Mouse (Mus musculus) liver, adult 2 months (tissue): ENCODE measurements at regions not wholly inside any gene's neighbourhood (a gene's known extent, or its start where the extent isn't known, plus 50 kb on each side); places are given as distances from the start of the nearest gene placed in this dataset.

ENCODE experiments used
- CTCF ChIP-seq: fragments of 200-500 bp; IDR thresholded peaks from 2 replicates; pipeline ENCODE4 v1.5.1; 2011; ENCODE audit warnings: low read depth, low read length, control low read depth
- POLR2A ChIP-seq: fragments of 200-500 bp; IDR thresholded peaks from 2 replicates; pipeline ENCODE4 v1.6.1; 2011; ENCODE audit warnings: low read length, control low read depth; ENCODE audit not compliant: insufficient read depth; ENCODE audit errors: extremely low read depth

GRCm38 (mm10) chr8:73921158-73921557 is 567.8 kb upstream of the Large1 start:
- TF ChIP-seq CTCF (no peak), POLR2A (no peak)
